Mouse (Mus musculus): ENCODE data around the gene Ggact.

DNA sequence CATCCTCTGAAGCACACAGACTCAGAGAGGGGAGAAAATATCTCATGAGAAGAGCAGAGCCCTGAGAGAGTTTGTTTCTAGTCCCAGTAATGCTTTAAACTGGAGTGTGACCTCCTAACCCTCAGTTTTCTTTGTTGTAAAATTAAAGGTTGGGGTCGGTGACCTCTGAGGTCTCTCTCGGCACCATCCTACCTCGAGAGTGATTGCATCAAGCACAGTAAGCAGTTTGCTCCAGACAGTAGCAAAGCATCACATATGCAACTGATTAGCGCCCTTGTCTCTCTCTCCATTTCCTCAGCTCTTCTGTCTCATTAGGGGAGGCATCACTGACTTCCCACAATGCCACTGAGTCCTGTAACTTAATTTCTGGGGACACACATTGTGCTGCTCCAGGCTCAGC lies 77.3 kb downstream of the Ggact start:
- TF ChIP-seq CTCF (IDR thresholded peaks at IDR 0.05; ENCODE audit: low read depth) (no peak), EP300 (optimal IDR thresholded peaks at IDR 0.05) (no peak)
